Mouse (Mus musculus) cerebellum, adult 18-20 months (tissue): Measurements from ENCODE around the gene Zyg11b.

Source experiments
- DNase-seq, 2 experiments: peaks; one replicate each; pipeline ENCODE4 v3.0.0; 2021

The Zyg11b gene

GRCm38 (mm10) chr4:108300670-108301373 is at the start of gene Zyg11b:
Gene Zyg11b, minus strand, starts transcription at chr4:108301096.
- DNase-seq, result peak; percentile 88 to 90

- DNase-seq, result no peak
Measured at GRCm38 (mm10) chr4:108349836-108350547, 49.1 kb upstream of the Zyg11b start.

DNA sequence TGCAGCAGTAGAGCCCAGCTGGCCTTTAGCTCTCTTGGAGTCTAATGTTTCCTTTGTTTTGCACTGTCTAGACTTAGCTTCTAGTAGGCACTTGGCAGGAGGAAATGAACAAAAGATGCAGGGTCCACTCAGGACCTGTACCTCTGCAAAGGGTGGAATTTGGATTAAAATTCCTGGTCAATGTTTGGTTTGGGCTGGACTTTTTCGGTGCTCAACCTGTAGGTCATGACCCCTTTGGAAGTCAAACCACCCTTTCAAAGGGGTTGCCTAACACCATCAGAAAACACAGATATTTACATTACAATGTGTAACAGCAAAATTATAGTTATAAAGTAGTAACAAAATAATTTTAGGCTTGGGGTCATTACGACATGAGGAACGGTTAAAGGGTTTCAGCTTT is 48.2 kb upstream of the Zyg11b start:
- DNase-seq, result no peak

DNA sequence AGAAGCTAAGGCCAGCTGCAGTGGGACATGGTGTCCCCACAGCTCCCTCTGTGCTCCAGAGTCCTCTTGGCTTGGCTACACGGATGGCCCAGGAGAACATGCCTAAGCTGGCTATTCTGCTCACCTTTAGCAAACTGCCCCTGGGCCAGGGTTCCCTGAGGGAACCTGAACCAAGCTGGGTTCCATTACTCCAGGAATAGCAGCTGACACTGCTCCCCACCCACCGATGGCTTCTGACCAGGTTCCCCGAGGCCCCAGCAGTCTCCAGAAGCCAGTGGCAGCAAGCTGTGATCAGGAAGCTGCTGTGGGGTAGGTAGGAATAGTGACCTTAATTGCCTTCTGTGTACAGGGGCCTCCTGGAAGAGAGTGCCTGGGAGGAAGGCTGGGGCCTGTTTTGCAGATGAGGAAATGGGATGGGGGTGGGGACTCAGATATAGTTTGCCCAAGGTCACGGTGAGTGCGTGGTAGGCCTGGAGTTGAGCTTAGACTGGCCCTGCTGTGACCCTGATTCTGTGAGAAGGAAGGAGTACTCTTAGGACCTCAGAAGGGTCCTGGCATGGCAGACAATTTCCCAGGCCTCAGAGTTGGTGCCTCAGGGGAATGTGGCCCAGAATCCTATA is 47.5 kb upstream of the Zyg11b start:
- DNase-seq, result no peak

- DNase-seq, result no peak
Measured at GRCm38 (mm10) chr4:108347111-108347510, 46.2 kb upstream of the Zyg11b start.

- DNase-seq, result no peak
Measured at GRCm38 (mm10) chr4:108345826-108346225, 44.9 kb upstream of the Zyg11b start.

DNA sequence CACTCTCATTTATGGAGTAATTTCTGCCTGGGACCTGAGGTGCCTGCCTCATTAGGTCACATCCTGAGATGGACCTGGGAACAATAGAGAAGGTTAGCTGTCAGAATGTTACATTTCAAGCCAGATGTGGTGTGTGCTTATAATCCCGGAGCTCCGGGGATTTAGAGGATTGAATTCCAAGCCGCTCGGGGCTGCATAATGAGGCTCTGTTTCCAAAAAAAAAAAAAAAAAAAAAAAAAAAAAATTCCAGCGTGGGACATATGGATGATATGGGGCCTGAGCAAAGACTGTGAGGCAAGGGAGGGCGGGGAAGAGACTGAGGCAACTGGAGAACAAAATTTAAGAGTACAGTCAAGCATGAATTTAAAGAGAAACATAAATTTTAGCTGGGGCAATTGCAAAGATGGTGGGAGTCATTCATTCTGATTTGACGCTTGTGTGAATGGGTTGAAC is 43.8 kb upstream of the Zyg11b start:
- no peak for DNase-seq

GRCm38 (mm10) chr4:108339277-108339690 is 38.4 kb upstream of the Zyg11b start:
- DNase-seq, result peak; percentile 66 to 81

GRCm38 (mm10) chr4:108338811-108339210 is 37.9 kb upstream of the Zyg11b start:
- peak in 1 of 2 experiments; percentile 37 for DNase-seq

- DNase-seq, result peak; percentile 52 to 57
Measured at GRCm38 (mm10) chr4:108338321-108338733, 37.4 kb upstream of the Zyg11b start.

- DNase-seq, result no peak
Measured at GRCm38 (mm10) chr4:108337817-108338216, 36.9 kb upstream of the Zyg11b start.

- DNase-seq, result no peak
Measured at GRCm38 (mm10) chr4:108336765-108337164, 35.9 kb upstream of the Zyg11b start.

DNA sequence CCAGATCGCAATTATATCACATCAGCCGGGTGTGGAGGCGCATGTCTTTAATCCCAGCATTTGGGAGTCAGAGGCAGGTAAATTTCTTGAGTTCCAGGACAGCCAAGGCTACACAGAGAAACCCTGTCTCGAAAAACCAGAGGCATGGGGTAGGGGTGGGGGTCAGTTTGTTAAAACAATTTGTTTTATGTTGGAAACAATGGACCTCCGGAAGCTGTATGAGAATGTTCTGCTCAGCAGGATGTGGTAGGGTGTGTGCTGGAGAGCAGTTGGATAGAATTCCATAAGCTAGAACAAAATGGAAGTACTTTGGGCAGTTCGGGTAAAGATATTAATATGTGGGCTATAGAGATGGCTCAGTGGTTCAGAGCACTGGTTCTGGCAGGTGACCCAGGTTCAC is 34.5 kb upstream of the Zyg11b start:
- DNase-seq, result no peak

- no peak for DNase-seq
Measured at GRCm38 (mm10) chr4:108332041-108332440, 31.1 kb upstream of the Zyg11b start.

DNA sequence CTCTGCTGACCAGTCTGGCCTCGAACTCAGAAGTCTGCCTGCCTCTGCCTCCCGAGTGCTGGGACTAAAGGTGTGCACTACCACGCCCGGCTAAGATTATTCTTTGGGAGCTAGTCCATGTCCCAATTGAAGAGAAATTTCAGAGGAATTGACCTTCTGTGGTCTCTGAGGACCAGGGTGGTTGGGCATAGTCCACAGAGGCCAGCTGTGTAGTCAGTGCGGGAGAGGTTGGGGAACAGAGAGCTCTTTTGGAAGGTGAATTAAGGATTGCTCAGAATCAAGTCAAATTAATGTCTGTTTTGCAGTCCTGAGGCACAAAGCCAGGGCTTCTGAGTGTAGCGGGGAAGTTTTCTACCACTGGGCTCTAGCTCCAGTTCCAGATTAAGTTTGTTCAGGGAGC is 28.9 kb upstream of the Zyg11b start:
- DNase-seq, result no peak

GRCm38 (mm10) chr4:108327730-108328484 is 27.0 kb upstream of the Zyg11b start, which contains the start of gene Coa7:
Gene Coa7, plus strand, starts transcription at chr4:108328140.
- peak; percentile 97 to 98 for DNase-seq

GRCm38 (mm10) chr4:108327071-108327579 is 26.2 kb upstream of the Zyg11b start:
- peak; percentile 38 to 52 for DNase-seq

DNA sequence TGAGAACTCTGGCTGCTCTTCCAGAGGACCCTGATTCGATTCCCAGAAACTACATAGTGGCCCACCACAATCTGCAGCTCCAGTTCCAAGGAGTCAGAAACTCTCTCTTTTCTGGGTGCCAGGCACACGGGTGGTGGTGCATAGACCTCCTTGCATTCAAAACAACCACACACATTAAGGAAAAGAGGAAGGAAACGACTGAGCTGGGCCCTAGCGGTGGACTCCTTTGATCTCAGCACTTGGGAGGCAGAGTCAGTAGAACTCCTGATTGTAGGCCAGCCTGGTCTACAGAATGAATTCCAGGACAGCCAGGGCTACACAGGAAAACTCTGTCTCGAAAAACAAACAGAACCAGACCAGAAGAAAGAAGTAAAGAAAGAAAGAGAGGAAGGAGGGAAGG is 22.7 kb upstream of the Zyg11b start:
- no peak for DNase-seq

DNA sequence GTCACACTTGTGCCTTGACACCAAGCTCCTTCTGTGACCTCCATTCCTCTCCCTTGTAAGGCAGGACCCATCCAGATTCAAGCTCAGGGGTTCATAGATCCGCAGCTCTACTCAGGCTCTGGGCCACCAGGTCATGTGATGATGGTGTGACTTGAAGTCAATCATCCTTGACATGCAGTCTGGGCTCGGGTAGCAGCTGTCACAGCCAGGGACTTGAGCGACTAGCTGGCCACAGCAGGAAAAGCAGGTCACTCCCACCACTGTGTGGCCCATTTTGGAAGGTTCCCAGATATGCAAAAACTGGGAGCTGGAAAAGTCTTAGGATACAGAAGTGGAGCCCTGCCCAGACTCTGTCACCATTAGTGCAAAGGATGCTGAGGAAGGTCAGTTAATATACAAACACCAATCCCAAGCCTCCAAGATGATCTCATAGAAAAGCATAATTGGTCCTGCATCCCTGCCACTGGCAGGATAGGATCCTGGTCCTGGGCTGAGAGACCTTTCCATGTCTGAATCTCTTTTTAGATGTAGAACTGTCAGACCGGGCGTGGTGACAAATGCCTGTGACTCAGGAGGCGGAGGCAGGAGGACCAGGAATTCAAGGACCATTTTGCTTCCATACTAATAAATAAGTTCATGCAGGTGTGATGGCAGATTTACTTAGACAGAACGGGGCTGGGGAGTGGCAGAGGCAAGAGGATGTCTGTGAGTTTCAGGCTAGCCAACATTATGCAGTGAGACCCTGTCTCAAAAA is 19.9 kb upstream of the Zyg11b start:
- no peak for DNase-seq

- no peak for DNase-seq
Measured at GRCm38 (mm10) chr4:108319747-108320146, 18.9 kb upstream of the Zyg11b start.

DNA sequence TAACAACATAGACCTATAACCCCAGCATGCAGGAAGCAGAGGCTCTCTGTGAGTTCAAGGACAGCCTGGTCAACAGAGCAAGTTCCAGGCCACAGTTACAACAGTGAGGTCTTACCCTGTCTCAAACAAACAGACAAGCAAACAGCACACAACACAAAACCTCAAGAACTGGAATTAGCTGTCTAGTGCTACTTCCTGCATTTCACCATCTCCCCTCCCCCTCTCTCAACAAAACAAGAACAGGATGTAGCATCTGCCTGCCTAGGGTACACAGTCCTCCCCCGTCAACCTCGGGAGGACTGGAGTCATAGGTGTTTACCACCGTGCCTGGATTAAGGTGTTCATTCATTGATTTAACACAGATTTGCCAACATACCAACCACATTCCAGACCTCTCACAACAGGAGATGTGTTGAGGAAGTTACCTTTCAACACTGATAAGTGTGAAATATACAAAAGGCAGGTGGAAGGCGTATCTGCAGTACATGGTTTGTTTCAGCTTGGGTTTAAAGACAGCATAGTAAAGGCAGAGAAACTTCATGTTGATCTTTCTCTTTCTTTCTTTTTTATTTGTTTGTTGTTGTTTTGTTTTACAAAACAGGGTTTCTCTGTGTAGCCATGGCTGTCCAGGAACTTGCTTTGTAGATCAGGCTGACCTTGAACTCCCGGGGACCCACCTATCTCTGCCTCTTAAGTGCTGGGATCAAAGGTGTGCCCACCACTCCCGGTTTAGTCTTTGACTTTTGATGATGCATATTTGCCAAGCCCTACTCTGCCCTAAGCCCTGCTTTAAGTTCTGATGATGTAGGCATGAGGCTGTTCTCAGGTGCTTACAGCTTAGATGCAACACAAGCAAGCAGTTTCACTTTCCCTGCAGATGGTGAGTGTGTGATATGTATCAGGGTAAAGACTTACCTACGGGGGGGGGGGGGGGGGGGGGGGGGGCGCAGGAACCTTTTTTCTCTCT is 18.0 kb upstream of the Zyg11b start:
- no peak for DNase-seq
